Mouse (Mus musculus) megakaryocyte-erythroid progenitor cell, adult 5-6 weeks (primary cell): ENCODE results near the gene Ift57. TPM values are rescaled to one million over a fixed set of nuclear protein-coding genes. Genes with fewer than 3 reads are reported as not detected.
A peak's percentile ranks its signal among the peaks of the same experiment; 100 is the strongest.

Experiments
- ATAC-seq: replicated peaks from 2 replicates; pipeline ENCODE4 v1.8.0; 2016; ENCODE audit warnings: mild to moderate bottlenecking, inconsistent platforms; ENCODE audit not compliant: severe bottlenecking, poor library complexity, low FRiP score, low TSS enrichment
- total RNA-seq, 2 experiments: library from RNA; stranded (forward) in 1 of 2; stranded (reverse) in 1 of 2; fragments of 200-1000, 215-1000 nt in 1 of 2; fragments of >200 nt in 1 of 2; fragmentation: Nextera tagmentation in 1 of 2; gene quantifications; 2 replicates each; pipeline ENCODE4 v1.2.3; 2014 to 2017

Gene Ift57
- total RNA-seq, 2 experiments from 2014 or later = 6.6 to 19.8 TPM

DNA sequence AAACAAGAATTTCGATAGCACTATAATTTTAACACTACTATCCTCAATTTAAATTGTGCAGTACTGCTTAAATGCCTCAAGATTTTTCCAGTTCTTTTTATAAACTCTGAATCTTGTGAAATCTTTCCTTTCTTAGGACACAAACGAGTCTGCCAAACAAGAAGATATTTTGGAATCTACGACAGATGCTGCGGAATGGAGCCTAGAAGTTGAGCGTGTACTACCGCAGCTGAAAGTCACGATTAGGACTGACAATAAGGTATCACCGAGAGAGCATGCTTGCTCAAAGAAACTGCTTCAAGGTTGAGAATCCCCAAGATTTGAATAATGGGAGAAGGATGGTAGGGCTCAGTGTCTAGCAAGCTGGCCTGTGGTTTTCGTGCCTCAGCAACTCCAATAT is 37.5 kb downstream of the Ift57 start:
- no peak for ATAC-seq

DNA sequence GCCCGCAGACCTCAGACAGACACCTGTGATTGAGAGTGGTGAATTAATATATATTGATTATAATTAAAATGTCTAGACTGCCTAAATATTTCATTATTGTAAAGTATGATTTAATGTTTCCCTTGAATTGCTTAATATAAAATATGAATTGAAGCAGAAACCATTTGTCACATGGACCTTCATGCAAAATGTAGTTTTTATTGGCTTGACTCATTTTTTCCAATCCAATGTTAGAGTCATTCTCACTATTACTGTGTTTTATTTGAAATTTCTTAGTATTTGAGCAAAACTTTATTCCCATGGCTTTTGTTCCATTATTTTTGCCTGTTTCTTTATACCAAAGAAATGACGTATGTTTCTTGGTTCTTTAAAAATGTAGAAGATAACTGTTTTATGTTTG is 48.3 kb downstream of the Ift57 start:
- ATAC-seq = no peak

DNA sequence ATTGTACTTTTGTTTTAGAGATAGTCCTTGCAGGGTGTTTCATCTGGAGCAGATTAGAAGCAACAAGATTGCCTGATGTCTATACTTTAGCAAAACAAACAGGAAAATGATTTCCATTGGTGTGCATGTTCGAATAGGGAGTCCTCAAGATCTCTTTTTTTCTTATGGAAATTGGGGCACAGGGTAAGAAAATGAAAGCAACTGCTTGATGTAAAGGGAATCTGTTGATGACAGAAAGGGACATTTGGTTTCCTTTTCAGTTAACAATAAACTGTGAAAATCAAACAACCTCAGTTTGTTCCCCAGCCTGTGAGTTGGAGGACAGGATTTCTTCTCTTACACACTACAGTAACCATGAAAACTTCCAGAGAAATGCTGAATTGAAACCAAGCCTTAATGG is 53.9 kb downstream of the Ift57 start:
- ATAC-seq = no peak

DNA sequence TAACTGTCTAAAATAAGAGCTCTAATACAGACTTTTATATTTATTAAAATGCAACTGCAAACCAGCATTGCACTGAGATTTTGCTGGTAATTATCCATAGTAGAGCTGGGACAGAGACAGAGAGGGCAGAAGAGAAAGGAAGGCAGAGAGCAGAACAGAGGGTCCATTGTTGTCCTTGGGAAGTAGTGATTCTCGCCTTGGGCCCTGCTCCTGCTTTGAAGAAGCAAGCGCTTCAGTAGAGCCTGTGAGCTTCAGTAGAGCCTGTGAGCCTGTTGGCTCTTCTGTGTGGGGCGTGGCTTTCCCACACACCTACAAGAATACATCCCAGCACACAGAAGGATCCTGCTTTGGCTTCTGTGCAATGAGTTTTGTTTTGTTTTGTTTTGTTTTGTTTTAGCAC is 54.3 kb downstream of the Ift57 start:
- ATAC-seq = no peak

DNA sequence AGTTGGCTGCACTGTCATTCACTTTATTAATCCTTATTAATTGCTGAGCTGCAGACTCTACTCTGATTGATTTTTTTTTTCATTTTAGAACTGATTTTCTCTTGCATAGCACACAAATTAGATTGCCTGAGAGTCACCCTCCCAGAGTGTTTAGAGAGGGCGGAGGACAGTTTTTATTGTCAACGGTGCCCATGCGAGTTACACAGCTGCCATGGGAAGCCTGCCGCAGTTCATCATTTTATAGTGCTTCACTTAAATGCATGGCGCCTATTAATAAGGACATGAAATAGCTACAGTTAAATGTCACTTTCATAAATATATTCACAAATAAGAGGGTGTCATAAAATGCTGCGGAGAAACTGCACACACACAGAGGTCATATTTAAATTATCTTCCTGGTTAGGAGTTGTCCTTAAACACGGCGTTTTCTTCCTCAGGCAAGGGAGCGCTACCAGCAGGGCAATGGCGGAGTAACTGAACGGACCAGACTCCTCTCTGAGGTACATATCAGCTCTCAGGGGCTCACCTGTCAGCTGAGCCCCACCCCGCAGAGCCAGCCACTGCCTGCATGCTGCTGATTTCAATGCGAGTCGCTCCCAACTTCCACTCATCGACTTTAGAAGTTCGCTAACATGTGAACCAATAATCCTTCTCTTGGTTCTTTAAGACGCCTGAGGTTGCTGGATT is 61.6 kb downstream of the Ift57 start:
- ATAC-seq = no peak

DNA sequence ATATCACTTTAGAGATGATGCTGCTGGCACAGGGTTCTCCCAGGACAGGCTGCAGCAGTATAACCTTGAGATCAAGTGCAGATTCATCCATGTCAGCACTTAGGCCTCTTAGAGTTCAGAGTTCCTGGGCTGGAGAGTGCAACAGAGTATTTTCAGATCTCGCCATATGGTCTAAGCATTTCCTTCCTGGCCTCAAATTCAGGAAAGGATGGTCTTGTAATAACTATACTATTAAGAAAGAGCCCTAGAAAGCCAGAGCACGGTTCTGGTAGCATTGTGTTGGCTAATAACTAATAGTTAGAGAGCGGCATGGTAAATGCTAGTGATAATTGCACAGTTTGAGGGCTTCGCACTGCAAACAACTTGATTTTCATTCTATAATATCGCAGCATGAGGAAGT is 62.9 kb downstream of the Ift57 start:
- ATAC-seq = no peak

DNA sequence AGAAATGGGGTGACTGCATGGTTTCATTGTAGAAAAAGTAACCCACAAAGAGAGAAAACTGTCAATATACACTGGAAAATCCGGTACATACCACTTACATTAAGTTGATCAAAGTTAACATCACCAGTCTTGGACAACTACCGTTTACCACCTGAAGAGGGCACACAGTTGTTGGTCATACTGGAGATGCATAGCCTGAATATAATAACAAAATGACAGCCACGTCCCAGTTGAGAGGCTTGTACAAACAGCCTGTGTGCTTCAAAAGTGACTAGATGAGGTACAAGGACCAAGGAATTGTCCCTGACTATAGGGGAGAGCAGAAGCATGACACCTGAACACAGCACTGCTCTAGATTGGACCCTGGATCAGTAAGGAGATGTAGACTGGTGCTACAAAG is 67.3 kb downstream of the Ift57 start:
- ATAC-seq = peak; percentile 76

DNA sequence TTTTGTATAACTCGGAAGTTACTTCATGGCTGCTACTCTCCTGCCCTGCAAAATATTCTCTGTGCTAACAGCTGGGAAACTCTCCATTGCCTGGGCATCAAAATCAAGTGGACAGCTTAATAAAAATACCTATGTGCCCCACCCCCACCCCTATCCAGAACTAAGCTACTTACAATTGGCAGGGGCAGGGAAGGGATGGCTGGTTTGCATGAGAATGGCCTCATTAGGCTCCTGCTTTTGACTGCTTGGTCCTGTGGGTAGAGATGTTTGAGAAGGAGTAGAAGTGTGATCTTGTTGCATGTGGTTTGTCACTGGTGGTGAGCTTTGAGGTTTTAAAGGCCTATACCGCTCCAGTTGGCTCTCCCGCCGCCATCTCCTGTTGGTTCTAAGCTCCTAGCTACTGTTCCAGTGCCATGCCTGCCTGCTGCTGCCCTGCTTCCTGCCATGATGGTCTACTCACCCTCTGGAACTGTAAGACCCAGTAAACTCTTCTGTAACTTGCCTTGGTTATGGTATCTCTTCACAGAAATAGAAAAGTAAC is 69.5 kb downstream of the Ift57 start:
- no peak for ATAC-seq

DNA sequence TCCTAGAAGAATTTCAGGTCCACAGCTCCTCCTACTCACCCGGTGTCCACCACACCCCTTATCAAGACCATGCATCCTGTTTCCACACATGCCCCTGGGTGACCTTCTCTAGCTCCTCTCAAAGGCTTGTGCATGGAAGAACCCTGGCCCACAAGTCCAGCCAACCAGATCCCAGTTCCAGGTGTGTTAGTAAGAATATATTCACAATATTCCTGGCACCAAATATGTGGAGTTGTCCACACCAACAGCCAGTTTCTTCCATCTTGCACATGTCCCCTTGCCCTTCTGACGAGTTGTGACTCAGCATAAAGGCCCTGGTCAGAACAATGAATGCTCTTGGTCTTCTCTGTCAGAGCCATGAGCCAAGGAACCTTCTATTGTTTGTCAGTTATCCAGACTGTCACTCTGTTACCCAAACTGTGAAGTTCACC is 70.8 kb downstream of the Ift57 start:
- peak; percentile 45 for ATAC-seq

DNA sequence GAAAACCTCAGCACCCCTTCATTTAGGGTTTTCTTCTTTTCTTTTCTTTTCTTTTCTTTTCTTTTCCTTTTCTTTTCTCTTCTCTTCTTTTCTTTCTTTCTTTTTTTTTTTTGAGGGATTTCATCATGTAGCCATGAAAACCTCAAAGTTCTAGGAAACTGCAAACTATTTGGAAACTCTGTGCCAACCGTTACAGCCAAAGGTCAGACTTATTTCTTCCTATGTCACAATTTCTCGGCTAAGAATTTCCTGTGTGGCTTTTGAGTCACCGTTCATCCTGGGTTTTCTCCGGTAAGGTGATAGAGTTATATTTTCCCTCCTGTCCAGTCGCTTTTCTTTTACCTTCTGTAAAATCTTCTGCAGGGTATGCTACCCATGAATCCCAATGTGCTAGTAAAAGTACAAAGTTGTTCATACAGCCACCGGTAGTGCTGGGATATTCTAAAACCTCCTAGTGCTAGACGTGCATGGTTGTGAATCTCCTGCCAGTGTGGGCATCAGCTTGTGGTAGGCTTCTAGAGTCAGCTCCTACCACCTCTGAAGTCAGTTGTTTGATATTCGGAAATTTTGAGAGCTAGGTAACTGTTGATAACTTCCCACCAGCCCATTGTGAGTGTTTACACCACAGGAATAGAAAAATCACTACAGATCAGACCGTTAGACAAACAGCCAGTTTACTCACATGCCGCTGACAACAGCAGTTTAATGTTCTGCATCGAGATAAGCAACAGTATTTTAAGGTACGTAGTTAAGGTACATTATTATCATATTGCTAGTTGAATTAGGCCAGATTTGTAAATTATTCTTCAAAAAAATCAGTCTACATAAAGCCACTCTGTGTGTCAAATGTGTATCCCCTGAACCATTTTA is 71.5 kb downstream of the Ift57 start:
- no peak for ATAC-seq

DNA sequence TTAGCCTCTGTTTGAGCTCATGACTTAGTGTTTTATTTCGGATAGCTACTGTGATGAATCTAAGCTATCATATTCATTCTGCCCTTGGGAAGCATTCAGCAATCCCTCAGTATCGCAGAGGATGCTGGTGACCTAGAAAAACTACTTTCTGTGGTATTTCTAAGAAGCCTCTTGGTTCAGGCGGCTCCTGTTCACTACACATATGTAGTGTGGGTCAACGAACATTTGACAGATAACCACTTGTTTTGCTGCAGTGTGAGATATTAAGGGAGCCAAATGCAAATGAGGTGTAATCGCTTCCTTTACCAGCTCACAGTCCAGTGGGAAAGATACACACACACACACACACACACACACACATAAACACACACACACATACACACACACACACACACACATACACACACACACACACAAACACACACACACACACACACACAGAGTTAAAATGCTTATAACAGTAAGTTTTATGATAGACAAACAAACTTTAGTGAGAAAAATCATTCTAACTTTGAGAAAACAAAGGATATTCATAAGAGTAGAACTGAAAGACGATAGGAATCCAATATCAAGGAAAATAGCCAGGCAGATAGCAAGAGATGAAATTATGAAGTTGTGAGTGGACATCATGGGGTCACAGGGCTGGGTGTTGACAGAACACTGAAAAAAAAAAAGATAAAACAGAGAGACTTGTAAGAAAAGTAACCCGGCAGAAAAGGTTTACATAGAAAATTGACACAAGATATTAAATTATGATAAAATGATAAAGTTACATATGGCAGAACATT is 72.8 kb downstream of the Ift57 start:
- peak; percentile 50 for ATAC-seq

DNA sequence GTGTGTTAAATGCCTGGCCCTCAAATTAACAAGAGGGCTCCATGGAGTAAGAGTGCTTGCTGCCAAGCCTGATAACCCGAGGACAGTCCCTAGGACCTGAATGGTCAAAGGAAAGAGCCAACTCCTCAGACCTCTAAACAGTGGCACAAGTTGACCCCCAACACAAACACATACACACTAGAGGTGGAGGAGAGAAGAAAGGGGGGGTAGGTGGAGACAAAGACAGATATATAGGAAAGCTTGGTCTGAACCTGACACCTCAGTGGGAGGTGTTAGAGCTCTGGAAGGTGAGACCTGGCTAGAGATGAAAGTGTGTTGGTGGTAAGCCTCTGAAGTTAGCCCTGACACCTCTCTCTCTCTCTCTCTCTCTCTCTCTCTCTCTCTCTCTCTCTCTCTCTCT is 73.5 kb downstream of the Ift57 start:
- no peak for ATAC-seq

DNA sequence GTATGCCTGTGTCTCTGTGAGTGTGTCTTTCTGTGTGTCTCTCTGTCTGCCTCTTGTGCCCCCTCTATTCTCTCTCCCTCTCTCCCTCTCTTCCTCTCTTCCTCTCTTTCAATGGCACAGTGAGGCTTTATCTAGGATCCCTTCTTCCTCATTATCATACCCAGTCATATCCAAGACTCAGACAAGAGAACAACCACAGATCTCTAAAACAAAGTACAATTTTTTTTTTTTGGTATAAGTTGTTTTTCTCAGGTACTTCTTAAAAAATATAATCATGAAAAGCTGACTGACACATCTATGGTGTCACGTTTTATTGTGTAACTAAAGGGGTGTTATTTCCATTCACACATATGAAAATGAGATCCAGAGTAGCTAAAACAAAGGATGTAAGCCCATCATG is 74.0 kb downstream of the Ift57 start:
- no peak for ATAC-seq

DNA sequence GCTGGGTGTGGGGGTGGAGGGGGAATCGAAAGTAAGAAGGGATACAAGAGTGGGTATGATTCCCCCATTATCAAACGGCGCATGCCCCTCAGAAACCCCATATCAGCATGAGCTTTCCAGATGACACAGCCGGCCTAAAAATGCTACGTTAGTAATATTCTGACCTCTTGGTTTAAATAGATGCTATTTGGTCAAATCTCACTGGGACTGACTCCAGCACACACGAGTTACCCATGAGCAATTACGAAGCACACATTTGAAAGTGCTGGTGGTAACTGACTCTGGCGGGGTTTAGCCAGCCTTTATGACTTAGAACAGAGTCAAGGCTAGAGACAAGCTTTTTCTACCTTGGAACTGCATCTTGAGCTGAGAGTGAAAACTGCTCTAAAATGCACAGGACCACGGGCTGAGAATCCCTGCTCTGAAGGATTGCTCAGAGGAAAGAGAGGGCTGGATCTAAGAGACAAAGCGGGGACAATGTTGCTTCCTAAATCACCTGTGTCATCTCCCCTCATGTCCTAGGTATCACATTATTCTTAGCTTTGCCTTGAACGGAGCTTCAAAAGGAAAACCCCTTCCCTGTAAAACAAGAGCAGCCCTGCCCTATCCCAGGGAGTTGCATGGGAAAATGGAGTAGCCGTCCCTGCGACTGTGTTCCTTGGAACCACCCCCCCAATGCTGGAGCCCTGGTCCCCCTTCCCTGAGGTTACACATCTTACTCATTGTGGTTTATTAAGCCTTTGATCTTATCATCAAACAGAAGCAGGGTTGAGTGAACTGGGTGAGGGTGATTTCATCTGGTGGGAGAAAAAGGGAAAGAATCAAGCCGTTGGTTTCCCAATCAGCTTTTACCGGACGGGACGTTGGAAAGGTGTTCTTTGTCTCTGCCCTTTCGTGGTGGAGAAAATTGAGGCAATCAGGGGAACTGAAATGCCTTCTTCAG is 75.3 kb downstream of the Ift57 start:
- no peak for ATAC-seq

DNA sequence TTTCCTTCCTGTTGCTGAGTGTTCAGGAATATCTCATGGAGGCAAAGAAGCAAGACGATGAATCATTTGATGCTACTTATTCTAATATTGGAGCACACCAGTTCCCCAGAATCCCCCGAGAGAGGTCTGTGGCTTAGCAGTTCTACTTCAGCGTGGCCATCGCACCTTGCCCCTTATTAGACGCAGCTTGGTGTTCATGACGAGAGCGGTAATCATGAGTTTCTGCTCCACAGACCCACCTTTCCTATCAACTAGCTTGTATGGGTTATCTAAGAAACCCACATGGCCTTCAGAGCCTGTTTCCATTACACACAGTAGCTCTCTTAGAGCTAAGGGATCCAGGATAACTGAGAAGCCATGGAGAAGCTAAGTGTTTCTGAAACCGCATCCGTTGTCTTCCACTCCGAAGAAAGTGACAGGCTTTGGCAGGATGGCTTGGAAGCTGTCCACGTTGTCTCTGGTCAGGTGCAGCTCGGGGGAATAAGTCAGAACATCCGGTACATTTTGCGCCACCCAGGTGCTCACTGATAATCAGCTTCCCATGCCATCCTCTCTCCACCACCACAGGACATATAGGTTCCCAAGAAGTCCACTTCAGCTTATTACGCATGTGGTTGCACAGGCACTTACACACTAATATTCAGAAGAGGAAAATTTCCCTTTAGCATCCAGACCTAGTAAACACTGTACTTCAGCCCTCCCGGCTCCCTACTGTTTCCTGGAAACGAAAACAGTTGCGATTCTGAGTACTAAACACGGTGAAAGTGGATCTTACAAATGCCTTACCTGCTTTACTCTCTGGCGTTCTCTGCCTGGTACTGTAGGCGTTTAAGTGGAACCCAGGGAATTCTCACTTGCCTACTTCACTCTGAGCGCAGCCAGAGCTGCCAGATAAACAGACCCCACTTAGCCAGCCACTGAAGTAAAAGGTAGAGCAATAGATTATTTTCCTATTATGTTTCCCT is 76.3 kb downstream of the Ift57 start:
- peak; percentile 69 for ATAC-seq

DNA sequence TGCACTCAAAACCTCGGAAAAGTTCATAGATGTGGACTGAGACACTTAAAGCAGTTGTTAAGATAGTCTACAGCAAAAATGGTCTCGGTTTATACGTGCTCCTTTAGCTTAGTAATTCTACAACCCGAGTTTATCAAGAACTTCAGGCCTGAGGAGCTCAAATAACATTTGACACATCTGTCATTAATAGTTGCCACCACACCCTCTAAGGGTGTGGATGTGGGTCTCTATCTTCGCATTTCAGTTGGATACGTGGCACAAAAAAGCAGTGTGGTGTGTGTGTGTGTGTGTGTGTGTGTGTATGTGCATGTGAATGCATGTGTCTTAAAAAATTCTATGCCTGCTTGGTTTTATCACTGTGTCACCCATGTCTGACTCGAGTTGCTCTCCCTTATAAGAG is 77.9 kb downstream of the Ift57 start:
- peak; percentile 55 for ATAC-seq

DNA sequence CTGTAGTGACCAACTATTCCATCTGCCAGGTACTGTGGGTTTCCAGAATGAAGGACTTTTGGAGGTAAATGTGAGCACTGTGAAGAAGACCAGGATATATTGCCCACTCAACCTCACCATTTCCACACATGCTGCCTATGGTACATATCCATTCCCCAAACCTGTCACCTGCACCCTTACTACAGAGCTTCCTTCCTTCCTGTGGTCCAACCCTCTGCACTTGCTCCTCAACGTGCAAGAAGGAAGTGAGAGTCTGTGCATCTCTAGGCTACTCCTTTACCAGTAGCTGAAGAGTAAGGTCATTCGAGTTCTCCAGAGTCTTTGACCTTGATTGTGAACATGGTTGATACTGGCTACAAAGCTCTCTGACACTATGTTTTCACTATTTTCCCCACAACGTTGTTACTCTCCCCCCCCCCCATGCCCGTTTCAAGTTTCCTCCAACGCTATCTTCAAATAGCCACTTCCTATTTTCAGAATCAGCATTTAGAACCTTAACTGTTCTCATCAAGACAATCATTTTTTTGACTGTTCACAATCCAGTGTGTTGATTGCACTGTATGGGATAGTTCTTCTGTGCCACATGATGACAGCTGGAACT is 82.6 kb downstream of the Ift57 start:
- ATAC-seq = no peak
